Mouse (Mus musculus): ENCODE data around the gene Dap.

Dap gene

DNA sequence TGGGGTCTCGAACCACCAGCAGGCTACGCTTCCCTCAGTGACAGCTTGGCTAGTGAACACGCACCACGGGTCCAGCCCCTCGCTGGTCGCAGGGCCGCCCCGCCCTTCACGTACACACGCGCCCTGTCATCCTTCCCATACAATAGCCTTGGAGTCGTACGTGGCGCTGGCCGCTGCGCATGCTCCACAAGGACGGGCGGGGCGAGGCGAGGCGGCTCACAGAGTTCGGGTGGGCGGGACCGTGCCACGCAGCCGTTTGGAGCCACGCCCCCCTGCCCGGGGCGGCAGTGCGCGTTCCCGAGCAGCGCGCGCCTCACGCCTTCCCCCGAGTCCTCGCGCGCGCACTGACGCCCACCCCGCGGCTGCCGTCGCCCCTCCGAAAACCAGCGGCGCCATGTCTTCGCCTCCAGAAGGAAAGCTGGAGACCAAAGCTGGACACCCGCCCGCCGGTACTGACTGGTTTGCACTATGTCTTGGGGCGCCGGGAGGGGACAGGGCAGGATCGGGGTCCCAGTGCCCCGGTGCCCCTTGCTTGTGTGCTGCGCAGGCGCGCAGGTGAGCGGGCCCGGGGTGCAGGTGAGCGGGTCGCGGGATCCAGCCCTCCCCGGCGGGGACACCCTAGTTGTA lies at the start of gene Dap:
Gene Dap, plus strand, starts transcription at position 180 of the 627 bp plus-strand sequence.
- peak; percentile 98 for DNase-seq

DNA sequence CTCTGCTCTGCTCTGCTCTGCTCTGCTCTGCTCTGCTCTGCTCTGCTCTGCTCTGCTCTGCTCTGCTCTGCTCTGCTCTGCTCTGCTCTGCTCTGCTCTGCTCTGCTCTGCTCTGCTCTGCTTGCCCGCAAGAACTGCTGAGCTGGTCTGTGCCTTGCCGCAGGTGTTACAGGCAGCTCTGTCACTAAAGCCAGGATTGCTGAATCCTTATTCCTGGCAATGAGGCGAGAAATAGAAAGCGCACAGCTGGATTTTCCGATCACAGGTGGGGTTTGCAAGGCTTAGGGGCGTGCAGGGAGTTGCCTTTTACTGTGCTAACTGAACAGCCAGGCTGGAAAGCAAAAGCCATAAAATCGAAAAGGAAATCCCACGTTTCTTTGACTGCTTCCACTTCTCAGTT lies 47.5 kb upstream of the Dap start:
- DNase-seq: no peak

DNA sequence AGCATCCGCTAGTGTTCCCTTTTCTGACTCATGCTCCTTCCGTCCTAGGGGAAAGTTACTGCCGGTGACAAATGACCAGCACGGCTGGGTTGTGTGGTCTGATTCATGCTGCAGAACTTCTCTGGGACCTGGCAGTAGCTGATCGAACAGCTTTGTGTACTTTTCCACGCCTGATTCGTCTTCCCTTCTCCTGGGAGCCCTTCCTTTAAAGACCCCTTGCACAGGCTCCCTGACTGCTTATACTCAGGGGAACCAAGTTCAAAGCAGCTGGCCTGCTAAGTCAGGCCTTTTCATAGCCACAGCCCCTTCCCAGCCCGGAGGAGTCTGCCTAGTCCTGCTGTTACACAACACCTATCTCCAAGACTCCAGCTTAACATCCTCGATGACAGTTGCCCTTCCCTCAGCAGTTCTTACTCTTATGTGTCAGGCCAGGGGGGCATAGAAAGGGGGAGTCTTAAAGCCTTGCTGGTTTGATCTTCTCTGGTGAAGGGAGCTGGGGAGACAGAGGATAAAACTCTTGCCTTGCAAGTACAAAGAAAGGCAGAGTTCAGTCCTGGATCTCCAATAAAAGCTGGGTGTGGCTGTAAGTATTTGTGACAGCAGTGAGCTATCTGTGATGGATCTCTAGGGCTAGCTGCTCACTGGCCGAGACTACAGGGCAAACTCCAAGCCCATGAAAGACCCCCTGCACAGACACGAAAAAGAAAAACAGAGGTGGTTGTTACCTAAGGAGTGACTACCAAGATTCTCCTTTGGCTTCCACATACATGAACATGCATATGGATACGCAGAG lies 39.3 kb upstream of the Dap start:
- no peak for DNase-seq

DNA sequence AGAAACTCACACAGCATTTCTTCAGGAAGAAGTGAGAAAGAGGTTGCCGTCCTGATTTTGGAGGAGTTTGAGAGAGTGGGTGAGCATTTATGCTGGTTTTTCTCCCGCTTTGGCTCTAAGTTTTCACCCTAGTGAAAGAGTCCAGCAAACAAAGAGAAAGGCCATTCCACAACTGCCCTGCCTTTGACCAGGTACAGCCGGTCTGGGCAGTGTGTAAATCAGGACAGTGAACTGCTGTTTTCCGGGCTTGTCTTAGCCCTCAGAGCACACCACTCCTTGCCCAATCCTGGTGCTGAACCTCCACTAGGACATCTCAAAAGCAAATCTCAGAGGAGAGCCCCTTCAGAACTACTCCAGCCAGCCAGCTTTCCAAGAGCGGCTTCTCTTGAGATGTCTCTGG lies 38.6 kb upstream of the Dap start:
- no peak for DNase-seq

DNA sequence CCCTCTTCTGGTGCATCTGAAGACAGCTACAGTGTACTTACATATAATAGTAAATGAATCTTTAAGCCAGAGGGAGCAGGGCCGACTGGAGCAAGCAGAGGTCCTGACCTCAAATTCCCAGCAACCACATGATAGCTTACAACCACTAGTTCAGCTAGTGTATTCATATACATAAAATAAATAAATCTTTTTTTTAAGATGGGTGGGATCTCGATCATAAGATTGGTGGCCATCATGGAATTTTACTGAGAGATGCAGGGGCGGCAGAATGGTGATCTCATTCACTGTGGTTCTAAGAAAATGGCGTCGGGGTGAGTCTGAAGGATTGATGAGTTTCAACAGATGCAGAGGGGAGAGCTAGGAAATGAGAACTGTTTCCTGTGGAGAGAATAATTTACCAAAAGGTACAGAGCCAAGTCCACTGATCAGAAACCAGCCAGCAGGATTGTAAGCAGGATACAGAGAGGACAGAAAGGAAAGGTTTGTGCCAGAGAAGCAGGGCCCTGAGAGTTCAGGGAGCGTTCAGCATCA lies 37.7 kb upstream of the Dap start:
- no peak for DNase-seq

DNA sequence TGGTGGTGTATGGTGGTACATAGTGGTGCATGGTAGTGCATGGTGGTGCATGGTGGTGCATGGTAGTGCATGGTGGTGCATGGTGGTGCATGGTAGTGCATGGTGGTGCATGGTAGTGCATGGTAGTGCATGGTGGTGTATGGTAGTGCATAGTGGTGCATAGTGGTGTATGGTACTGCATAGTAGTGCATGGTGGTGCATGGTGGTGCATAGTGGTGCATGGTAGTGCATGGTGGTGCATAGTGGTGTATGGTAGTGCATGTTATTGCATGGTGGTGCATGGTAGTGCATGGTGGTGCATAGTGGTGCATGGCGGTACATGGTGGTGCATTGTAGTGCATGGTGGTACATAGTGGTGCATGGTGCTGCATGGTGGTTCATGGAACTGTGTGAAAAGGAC lies 31.6 kb upstream of the Dap start:
- DNase-seq: no peak

DNA sequence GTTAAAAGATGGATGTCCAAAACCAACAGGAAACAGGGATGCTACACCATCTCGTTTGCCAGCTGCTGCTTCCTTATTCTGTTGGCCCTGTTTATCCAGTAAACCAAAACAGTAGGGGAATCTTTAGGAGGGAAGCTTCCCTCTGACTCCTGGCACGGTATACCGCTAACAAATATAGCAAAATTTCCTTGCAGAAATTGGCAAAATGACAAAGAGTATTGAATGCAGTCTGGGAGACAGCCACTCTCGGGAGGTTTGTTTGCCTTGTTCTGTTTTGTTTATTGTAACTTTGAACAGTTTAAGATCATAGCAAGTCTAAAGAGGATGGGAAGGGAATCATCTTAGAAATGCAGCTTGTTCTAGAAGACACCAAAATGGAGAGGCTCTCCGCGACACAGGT lies 28.3 kb upstream of the Dap start:
- DNase-seq: no peak

DNA sequence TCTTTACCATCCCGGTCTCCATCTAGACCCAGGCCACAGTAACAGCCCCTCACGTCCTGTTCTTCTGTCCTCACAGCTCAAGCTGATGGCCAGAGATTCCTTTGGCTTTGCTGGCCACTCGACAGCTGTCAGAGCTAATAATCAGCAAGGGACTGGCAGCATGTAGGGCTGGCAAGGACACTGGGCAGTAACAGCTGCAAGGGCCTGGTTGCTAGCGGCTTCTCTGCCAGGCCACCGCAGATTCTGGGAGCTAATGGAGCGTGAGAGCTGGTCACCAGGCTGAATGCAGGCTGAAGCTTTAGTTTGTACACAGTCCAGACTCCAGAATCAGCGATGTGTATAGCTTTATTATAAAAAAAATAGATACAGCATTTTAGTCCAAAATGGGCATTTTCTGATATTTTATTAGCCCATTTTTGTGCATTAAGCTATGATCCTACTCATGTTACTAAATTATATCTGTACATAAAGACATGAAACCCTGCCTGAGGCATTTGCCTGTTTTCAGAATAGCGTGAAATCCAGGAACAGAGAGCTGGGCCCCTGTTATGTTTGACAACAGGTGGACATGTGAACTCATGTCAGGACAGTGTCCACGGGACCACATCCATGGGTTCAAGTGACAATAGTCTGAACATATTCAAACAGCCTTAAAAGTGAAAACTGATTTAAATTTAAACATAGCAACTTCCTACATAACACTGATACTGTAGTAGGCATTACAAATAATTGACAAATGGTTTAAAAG lies 16.6 kb upstream of the Dap start:
- peak in 1 of 2 experiments; percentile 27 for DNase-seq

DNA sequence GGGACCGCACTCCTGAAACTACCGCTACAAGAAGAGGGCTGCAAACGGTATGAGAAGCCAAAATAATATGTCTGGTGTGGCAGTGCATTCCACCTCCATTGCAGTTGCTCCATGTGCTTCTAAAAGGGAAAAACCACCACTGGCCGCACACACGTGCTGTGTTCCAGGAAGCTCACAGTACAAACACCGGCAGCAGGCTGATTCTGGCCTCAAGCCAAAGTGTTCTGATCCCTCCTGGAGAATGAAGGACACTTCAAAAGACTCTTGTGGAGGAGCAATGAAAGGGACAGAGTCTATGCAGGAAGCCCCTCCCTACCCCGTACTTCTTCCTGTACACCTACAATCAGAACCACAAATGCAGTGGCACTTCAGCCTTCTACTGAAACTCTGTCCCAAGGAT lies 12.2 kb upstream of the Dap start:
- no peak for DNase-seq

DNA sequence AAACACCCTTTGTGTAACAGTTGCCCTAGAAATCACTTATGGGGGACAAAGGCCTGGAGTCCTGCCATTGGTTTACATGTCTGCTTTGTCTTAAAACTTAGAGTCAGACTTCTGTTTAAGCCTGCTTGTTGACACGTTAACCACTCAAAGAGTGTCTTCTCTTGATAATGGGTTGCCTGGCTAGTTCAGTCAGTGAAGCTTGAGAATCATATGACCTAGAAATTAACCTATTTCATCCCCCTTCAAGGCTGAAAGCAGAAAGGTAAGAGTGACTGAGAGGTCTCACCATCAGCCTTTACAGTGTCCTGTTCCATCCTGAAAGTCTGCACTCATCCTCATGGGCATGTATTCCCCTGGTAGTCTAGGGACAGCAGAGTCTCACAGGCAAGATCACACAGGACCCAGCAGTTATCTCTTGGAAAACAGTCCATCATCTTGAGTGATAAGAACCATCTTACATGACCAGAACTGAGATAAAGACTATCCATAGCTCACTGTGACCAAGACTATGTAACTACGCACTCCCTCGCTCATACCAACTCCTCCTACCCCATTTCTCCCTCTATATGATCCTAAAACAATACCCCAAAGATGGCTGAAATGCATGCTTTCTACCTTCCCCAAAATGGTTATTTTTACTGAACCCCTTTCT lies 10.4 kb upstream of the Dap start:
- no peak for DNase-seq

DNA sequence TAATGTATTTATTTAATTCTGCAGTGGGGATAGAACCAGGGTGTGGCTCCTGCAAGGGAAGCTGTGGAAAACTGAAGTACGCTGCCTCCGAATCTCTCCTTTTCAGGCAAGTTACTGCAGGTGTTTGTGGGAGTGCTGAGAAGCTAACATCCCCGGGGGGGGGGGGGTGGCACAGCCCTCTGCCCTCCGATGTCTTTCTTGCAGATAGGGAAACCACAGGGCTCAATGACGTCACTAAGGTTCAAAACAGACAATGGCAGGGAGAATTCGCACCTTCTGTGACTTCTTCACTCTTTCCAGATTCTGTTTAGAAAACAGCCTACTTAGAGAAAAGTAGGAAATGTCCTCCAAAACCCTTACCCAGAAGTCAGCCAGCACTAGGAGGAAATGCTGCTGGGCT lies 1.9 kb upstream of the Dap start:
- DNase-seq: no peak

DNA sequence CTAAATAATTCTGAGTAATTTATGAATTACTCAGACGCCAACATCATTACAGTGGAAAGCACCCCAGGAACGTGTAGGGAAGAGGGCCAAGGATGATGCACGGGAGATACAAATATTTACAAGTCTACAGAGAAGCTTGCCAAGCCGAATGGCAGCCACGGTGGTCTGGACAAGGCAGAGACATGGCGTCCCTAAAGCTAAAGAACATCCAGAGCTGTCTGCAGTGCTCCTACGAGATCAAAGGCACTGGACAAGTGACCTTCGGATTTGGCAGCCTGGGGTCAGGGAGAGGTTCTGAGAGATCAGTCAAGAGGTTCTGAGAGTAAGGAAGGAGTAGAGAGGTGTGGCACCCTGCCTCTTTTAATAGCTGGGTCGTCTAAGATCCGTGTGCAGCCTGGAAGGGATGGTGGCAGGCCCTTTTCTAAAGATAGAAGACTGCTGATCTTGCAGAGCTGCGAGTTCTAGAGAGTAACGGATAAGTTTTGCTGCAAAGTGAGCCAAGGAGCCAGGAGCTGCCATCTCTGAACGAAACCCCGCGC lies 449 bp upstream of the Dap start:
- DNase-seq: no peak

DNA sequence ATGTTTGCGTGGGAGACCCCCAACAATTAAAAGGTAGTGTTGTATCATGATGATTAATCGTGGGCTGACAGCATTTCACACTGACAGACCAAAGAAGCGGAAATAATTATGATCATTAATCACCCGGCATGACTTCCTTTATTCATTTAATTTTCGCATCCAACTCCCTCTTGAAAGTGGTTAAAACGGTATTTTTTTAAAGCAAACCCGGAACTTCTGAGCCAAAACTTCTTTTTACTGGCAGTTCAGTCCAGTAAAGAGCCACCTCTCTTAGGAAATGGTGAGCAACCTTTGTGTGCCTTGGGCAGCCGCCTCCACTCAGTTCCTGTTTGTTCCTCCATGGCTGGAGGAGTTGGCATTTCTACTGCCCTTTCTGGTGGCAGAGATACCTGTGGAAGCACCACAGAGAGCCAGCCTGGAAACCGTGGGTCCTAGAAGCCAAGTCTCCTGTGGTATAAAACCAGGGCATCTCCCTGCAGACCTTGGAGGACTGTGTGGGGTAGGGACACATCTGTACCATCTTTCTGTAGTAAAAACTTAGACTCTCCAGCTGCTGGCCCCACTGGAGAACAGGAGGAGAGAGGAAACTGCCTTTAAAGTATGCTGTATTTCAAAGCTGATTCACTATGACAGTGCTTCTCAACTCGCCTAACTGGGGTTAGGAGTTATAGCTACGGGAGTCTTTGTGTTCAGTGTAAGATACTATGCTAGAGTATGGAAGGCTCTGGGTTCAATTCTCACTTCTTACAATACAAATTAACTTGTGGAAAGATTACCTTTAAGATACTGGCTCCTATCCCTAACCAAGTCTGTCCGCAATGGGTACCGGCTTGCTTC lies 910 bp downstream of the Dap start:
- DNase-seq: peak in 1 of 2 experiments; percentile 35

DNA sequence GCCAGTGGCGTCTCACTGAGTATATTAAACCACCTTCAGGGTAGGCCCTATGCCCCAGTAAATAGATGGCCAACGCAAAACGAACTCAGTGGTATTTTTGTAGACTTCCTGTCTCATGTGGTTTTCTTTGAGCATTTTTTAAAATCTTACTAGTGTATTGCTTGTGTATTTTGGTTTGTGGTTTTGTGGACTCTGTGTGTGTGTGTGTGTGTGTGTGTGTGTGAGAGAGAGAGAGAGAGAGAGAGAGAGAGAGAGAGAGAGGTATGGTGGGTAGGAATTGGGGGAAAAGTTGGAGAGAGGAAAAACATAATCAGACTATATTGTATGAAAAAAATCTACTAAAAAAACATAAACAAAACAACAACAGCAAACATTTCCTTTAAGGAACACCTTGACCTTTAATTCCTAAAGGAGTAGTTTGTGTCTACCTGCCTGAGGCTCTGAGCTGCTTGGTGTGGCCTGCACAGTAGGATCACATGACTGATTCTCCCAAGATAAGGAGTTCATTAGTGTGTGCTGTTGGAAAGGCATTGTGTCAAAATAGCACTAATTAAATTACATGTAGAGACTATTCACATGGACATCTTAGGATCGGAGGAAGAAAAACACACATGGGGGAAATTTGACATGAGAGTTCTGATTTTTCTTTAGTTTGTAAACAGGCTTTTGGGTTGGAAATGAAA lies 1.7 kb downstream of the Dap start:
- no peak for DNase-seq

DNA sequence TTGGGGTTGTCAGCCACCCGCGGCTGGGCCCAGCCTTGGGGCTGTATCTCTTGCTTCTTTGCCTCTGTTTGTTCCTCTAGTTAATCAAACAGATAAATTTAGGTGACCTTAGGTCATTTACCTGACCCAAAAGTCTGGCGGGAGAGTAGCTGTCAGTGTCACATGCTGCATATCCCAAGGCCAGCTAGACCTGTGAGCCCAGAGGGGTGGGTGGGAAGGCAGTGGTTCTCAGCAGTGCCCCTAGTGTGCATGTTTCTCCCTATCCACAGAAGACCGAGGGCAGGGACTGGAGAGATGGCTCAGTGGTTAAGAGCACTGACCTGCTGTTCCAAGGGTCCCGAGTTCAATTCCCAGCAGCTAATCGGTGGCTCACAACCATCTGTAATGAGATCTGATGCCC lies 2.4 kb downstream of the Dap start:
- no peak for DNase-seq

DNA sequence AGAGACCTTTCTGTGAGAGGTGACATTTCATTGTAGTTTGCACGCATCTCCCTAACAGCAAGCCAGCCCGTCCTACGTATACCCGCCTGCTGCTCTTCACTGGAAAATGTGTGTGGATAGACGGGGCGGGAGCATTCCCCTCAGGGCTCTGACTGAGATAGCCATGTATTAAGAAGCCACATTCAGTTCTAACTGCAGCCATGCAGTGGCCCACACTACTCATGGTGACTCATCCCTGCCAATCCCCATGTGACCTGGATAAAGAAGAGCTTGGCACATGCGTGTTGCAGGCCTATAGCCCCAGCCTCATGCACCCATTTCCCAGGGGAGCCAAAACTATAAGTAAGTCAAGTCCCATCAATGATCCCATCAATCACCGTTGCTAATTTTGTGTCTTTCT lies 3.7 kb downstream of the Dap start:
- DNase-seq: no peak

DNA sequence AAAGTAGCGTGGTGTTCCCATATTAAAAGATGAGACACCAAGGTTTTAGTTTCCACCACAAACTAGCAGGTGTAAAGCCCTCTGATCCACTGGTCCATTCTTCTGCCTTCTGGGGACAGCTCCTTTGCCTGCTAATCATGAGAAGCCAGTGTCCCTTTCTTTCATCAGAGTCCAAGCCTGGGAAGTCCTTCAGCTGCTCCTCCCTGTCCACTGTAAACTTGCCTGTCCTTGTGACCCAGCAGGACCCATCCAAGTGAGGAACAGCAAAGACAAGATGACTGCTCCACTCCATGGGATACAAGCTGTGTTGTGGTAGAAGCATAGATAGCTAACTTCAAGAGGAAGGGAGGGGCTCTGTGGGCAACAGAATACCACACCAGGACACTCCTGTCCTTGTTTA lies 8.9 kb downstream of the Dap start:
- DNase-seq: no peak

DNA sequence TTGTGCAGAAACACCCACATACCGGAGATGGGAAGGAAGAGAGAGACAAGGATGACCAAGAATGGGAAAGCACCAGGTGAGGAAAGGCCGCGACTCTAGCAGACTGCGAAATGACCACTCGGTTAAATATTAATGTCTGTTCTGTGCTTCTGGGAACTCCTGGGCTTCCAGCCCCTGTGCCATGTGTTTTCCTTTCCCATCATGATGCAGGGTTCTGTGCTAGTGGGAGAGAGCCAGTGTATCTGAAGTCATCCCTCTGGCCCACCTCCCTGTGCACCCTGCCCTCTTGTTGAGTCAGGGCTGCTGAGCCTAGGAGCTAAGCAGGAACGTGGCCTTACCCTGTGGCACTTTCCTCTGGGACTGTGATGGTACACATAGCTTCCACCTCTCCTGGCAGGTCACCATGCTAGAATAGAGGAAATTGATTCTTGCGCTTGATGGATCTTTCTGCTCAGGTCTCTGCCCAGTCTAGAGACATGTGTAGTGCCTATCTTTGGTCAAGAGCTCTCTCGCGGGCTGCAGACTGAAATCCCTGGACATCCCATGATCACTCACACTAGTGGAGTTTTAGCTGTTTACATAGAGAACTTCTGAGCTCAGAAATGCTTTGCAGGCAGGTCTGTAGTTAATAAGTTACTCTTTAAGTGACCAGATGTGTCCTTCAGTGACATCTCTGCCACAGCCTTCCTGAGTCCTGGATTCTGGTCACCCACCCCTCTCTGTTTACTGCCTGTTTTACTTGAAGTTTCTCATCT lies 11.9 kb downstream of the Dap start:
- no peak for DNase-seq

DNA sequence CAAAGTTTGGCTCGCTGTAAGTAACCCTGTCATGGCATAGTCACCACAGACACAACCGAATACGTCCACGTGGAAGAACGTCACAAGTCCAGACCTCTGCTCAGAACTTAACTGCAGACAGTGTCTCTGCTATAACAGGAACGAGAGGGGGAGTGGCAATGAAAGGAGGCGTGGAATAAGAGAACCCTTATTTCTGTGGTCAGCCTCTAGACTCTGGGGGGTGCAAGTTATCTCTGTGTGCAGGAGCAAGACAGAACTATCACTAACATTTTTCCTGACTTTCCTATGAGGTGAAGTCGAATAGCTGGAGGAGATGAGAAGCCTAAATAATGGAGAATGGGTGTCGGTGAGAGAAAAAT lies 12.4 kb downstream of the Dap start:
- no peak for DNase-seq

DNA sequence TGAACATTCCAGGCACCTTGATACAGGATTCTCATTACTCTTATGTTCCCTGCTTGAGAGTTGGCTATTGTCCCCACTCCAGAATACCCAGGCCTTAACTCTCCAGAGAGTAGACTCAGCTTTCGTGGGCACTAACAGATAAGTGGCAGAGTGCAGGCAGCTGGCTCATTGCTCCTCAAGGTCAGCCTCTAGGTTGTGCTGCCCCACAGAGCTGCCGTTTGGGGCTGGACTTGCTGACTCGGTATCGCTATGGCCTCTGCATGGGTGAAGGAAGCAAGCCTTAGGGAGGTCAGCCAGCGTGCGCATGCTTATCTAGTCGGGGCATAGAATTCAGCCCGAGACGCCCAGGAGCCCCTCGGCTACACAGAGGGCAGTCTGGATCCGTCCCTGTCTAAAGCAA lies 13.3 kb downstream of the Dap start:
- DNase-seq: no peak

DNA sequence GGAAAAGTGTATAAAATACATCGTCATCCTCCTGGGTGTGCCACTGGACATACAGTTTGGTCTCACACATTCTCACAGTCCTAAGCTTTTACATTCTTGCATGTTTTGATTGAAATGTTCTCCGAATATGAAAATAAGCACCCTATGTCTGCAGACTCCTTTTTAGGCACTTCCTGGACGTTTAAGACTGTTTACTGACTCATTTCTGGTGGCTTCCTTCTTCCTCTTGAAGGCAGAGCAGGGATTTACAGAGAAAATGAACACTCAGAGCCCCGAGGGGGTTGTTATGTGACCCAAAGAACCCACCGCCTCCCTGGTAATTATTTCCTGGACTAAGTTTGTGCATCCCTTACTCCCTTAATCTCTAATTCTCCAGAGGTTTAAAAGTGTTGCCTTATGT lies 13.8 kb downstream of the Dap start:
- no peak for DNase-seq
